ENCODE assay signal across 34 mouse cellular contexts in genomic region chr16:88044321-88044720, GRCm38 (mm10).
"Had no signal": no experiment of that assay in that cellular context is flagged by ENCODE, and none has a peak within 500 bp of the region (broad histone marks: within the 10 kb centered on the region; RNA-seq: fewer than 3 reads in every experiment).

No protein-coding gene starts in this region.

- H3K4me1 ChIP-seq: heart, embryonic 10.5 days; heart, embryonic 12.5 days; heart, embryonic 13.5 days; heart, embryonic 15.5 days; hindbrain, embryonic 10.5 days; hindbrain, embryonic 12.5 days; hindbrain, embryonic 13.5 days; hindbrain, embryonic 15.5 days; intestine, embryonic 15.5 days; kidney, embryonic 15.5 days had no signal

- H3K9me3 ChIP-seq: heart, embryonic 10.5 days; heart, embryonic 12.5 days; heart, embryonic 13.5 days; heart, embryonic 15.5 days; hindbrain, embryonic 10.5 days; hindbrain, embryonic 12.5 days; hindbrain, embryonic 13.5 days; hindbrain, embryonic 15.5 days; intestine, embryonic 15.5 days; kidney, embryonic 15.5 days had no signal

- ATAC-seq: hindbrain, embryonic 16.5 days; hindbrain, postnatal 0 days; inflammation-experienced regulatory T-cells, adult 6 months; intestine, embryonic 15.5 days; intestine, embryonic 16.5 days; intestine, postnatal 0 days had no signal

- DNase-seq: heart, postnatal 10 days; heart, postnatal 36 days; heart, postnatal 4 days; kidney, adult 11 months; kidney, adult 18-20 months; kidney, adult 2 months; kidney, adult 8-10 months; kidney, adult 9 months; kidney, postnatal 10 days; kidney, postnatal 14 days; kidney, postnatal 25 days; kidney, postnatal 36 days; kidney, postnatal 4 days; layer of hippocampus, adult 9-11 months; layer of hippocampus, postnatal 36 days had no signal

- H3K27me3 ChIP-seq: heart, embryonic 12.5 days; heart, embryonic 13.5 days; heart, embryonic 15.5 days; hindbrain, embryonic 12.5 days; hindbrain, embryonic 13.5 days; hindbrain, embryonic 15.5 days; intestine, embryonic 15.5 days; kidney, embryonic 15.5 days had no signal

- H3K9ac ChIP-seq: heart, embryonic 12.5 days; heart, embryonic 13.5 days; heart, embryonic 15.5 days; hindbrain, embryonic 12.5 days; hindbrain, embryonic 13.5 days; hindbrain, embryonic 14.5 days; hindbrain, embryonic 15.5 days; intestine, embryonic 15.5 days; kidney, embryonic 15.5 days had no signal

- H3K4me3 ChIP-seq: heart, embryonic 10.5 days; heart, embryonic 12.5 days; heart, embryonic 13.5 days; heart, embryonic 15.5 days; hindbrain, embryonic 10.5 days; hindbrain, embryonic 12.5 days; hindbrain, embryonic 13.5 days; hindbrain, embryonic 15.5 days; intestine, embryonic 15.5 days; kidney, embryonic 15.5 days; layer of hippocampus, adult 2 months had no signal

- H3K4me2 ChIP-seq: heart, embryonic 11.5 days; heart, embryonic 12.5 days; heart, embryonic 13.5 days; heart, embryonic 15.5 days; hindbrain, embryonic 12.5 days; hindbrain, embryonic 13.5 days; hindbrain, embryonic 14.5 days; hindbrain, embryonic 15.5 days; intestine, embryonic 15.5 days; kidney, embryonic 15.5 days had no signal

- H3K27ac ChIP-seq: heart, embryonic 10.5 days; heart, embryonic 13.5 days; heart, embryonic 15.5 days; hindbrain, embryonic 10.5 days; hindbrain, embryonic 12.5 days; hindbrain, embryonic 13.5 days; hindbrain, embryonic 14.5 days; hindbrain, embryonic 15.5 days; hindbrain, postnatal 0 days; intestine, embryonic 15.5 days; kidney, embryonic 15.5 days; kidney, postnatal 0 days; layer of hippocampus, adult 2 months had no signal

- H3K36me3 ChIP-seq: heart, embryonic 10.5 days; heart, embryonic 12.5 days; heart, embryonic 13.5 days; heart, embryonic 15.5 days; hindbrain, embryonic 10.5 days; hindbrain, embryonic 12.5 days; hindbrain, embryonic 13.5 days; hindbrain, embryonic 15.5 days; intestine, embryonic 15.5 days; kidney, embryonic 15.5 days had no signal
